Mouse (Mus musculus) testis, adult 2 months (tissue): ENCODE measurements at regions not wholly inside any gene's neighbourhood (a gene's known extent, or its start where the extent isn't known, plus 50 kb on each side); places are given as distances from the start of the nearest gene placed in this dataset.

Experiments
- CTCF ChIP-seq: fragments of 200-500 bp; IDR thresholded peaks from 2 replicates; pipeline ENCODE4 v1.5.1; 2012; ENCODE audit warnings: low read depth, mild to moderate bottlenecking, inconsistent platforms, low read length, moderate library complexity; ENCODE audit not compliant: control insufficient read depth, insufficient read depth, insufficient replicate concordance
- POLR2A ChIP-seq: fragments of 200-500 bp; IDR thresholded peaks from 2 replicates; pipeline ENCODE4 v1.6.1; 2012; ENCODE audit warnings: low read depth, mild to moderate bottlenecking, inconsistent platforms, low read length, moderate library complexity; ENCODE audit not compliant: control insufficient read depth

DNA sequence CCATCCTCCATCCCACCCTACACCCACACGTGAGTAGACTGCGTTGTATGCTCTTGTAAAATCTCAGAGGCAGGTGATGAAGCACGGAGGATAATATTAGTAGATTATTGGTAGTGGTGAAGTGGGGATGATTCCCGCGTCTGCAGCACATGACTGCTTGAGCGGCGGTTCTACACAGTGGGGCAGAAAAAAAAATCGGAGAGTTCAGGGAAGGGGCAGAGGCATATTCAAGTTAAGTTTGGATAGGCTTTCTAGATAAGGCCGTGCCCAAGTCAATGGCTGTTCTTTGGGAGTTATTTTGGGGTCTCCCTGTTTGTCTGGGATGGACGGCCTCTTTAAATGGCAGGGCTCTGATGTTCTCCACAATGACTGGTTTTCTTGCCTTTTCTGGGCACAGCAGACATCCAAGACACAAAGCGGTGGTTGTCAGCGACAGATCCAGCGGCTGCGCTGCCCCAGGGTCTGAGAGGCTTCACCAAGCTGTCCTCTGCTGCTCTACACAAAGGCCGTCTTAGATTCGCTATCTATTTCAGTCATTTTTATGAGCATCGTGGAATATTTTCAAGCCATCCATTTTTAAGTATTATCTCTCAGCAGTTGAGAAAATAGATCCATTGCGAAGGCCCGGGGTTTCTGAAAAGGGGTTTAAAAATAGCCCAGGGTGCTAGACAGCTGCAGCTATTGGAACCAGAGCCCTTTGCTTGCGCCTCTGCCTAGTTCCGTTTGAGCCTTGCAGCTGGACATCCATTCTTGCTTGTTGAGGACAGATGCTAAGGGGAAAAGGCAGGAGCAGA lies 284.6 kb downstream of the Gm49356 start:
- no peak for TF ChIP-seq POLR2A
- no peak for TF ChIP-seq CTCF
